Mouse (Mus musculus) heart, postnatal 25 days (tissue): Measurements from ENCODE around the gene Plpp7. TPM values are rescaled to one million over a fixed set of nuclear protein-coding genes. Genes with fewer than 3 reads are reported as not detected.

Experiments used
- DNase-seq: peaks from one replicate; pipeline ENCODE4 v3.0.0; 2022; ENCODE audit warnings: low spot score
- intact Hi-C: fragments of 180-260 bp; cut with DNase I; formaldehyde crosslinking; loops from one replicate; pipeline ENCODE4 v1.15.1; 2025
- total RNA-seq, 2 experiments: library from RNA; stranded (reverse); gene quantifications; 2 replicates each; pipeline ENCODE4 v1.2.3; 2021

Gene Plpp7
- total RNA-seq, 2 experiments from 2014 or later: 31.8 to 33.7 TPM

DNA sequence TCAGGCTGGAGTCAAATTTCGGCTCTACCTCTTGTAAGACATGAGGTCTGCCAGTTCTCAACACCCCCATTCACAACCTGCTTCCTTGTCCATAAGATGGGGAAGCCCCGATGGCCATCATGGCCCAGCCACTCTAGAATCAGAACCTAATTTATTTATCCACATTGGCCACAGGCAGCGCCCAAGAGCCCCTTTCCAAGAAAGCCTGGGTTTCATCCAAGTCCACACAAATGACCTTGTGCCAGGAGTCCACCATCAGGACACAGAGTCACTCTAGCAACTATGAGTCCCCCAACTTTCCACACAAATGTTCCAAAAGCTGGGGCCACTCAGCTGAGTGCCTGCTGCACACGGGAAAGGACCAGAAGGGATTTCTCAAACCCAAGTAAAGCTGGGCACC is 29.3 kb upstream of the Plpp7 start:
- no peak for DNase-seq
- intact Hi-C loops: no loop called here

DNA sequence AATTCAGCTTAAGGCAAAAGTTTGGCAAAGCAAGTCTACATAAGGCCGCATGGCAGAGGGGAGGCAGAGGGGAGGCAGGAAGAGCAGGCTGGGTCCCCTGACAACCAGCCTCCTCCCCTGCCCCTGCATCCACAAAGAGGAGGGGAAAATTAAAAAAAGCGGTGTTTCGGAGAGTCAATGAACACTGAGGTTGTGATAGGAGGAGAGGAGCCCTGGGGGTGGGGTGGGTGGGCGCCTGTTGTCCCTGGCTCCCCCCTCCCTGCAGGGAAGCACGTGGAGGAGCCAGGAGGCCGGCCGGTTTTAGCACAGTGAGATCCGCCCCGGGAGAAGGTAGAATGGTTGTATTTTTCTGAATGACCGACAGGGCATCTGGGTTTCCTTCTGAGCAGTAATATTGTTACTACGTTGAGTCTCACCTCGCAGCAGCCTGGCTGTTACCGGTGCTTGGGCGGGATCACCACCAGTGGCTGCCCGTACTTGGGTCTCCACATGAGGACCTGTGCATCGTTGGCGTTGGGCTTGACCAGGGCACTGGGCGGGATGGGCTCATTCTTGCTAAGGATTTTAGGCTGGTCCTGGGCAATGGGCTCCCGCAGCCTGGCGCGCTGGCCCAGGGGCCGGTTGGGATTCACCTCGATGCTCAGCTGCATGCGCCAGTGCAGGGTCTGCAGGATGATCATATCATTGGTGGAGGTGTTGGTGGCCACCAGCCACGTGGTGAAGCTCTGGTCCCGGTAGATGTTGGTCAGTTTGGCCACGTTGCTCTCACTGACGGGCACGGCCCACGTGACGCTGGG is 26.3 kb upstream of the Plpp7 start:
- intact Hi-C loops: no loop called here
- no peak for DNase-seq

DNA sequence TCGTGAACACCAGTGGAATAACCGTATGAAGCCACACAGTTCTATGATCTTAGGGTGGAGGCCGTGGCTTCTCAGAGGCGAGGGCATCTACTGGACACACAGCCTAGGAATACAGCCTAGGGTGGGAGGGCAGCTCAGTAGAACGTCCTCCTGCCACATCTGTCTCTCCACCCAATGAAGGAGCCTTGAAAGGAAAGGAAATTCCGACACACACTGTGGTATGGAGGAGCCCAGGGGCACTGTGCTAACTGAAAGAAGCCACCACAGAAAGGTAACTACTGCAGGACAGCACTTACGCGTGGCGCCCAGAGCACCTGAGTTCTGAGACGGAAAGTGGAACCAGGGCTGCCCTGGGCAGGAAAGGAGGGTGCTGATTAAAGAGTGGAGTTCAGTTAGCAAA is 24.6 kb upstream of the Plpp7 start:
- intact Hi-C loops: no loop called here
- DNase-seq: no peak

DNA sequence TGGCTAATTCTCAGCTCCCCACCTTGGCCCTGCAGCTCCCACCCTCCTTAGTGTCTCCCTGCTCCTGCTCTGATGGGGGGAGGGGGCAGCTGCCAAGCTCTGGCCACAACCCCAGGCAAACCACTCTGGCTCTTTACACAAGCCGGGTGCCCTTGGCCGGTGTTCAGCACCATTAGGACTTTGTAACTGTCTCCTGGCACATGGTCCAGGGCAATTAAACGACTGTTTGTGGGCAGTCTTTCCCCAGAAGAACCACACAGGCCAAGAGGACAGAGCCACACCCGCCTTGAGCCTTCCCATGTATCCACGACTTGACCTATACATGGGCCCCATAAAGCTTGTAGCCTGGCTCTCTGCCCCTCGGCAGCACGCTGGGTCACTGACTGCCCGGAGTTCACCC is 20.9 kb upstream of the Plpp7 start:
- no peak for DNase-seq
- intact Hi-C loops: no loop called here

DNA sequence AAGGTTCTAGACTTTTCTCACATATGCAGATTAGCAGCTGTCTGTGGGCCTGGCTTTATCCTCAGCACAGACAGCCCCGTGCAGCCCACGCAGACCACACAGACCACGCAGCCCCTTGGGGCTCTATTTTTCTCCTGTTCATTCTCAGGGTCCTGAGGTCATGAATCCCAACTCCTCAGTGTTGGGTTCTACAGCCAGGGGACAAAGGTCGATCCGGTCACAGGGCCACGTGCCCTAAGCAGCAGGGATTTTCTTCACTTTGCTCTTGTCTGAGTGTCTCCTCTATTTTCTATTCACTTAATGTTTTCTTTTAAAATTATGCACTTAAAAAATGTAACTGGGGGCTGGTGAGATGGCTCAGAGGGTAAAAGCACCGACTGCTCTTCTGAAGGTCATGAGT is 20.0 kb upstream of the Plpp7 start:
- intact Hi-C loops: no loop called here
- DNase-seq: no peak

DNA sequence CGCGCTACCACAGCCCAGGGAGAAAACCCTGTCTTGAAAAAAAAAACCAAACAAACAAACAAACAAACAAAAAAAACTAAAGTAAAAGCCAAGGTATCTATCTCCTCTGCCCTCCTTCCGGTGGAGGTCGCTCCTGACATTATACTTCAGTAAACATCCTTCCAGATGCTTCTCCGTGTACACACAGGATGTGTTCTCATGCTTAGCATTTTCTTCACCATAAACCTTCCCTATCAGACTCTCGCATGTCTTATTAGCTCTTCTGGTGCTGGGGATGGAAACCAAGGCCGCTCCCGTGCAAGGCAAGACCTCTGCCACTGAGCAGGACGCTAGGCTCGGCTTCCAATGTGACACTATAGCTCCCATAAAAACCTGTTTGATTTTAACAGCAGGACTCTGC is 17.6 kb upstream of the Plpp7 start:
- DNase-seq: no peak
- intact Hi-C loops: no loop called here

DNA sequence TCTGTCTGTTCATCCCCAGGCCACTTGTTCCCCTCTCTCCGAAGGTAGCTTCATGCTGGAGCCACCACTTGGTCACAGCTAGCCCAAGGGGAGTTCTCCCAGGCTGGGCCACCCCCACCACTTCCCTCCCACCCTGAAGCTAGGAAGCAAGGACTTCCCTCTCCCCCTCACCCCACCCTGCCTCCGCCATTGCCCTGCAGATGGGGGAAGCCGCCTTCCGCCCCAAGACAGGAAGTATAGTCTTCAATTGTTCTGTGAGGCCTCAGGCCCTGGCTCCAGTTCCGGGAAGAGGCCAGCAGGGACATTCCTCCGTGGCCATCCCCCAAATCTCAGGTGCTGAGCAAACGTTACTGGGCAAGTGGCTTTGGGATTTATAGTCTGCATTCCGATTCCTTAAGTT is 16.8 kb upstream of the Plpp7 start:
- peak; percentile 45 for DNase-seq

DNA sequence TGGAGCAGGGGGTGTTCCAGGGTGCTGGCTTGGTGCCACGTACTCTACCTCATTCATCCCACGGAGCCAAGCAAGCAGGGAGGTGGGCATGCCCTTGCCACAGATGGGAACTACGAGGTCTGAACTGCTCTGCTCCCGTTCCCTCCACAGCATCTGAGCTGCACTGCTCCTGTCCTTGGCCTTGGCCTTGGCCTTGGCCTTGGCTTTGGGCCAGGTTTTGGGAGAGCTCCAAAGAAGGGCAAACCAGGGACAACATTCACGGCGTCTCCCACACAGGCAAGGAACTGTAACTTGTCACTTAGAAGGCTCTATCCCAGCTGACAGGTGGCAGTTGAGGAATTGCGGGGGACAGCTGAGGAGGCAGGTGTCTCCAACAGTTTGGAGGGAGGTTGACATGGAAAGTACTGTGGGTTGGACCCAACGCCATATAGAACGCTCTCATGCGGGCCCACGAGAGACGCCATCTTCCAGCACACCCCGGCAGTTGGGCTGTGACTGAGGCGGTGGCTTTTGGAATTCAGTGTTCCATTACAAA is 16.1 kb upstream of the Plpp7 start:
- no peak for DNase-seq
- intact Hi-C loops: no loop called here

More for the DNA sequence above, 16.8 kb upstream of the Plpp7 start:
- intact Hi-C loops: no loop called here

DNA sequence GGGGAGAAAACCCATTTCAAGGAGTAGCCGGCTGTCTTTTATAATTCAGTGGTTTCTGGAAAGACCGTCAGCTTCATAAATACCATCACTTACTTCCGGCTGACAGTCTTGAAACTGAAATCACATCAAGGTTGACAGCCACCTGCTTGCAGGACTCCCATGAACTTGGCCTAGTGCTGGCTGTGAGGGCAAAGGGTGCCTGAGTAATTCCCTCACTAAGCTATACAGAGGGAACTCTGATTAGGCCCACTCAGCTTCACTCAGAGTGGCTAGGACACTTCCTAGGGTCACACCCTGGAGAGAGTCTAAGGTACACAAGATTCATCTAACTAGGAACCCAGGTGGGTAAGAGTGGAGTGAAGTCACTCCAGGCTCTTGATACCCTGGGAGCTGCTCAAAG is 14.6 kb upstream of the Plpp7 start:
- intact Hi-C loops: loop anchor here (5.0 kb wide), 1 partner anchor 38 kb away; no protein-coding TSS in a partner anchor
- DNase-seq: no peak

DNA sequence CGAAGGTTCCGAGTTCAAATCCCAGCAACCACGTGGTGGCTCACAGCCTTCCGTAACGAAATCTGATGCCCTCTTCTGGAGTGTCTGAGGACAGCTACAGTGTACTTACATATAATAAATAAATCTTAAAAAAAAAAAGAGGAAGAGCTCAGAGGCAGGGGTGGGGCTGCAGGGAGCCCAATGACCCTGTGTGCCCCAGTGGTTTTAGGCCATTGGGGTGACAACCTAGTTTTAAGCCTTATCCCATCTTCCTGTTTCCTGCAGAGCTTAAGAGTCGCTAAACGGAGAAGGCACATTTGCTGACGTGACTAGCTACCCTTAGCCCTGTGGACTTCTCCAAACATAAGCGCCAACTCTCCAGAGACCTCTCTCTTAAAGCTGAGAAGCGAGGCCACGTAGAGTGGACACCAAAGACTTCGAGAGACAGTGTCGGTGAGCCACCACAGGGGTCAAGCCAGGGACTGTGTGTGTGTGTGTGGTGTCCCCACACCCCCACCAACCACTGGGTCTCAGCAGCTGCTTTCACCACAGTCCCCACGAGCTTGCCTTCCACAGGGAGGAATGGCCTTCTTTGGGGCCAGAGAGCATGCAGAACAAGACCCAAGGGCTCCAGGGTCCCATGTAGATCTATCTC is 13.9 kb upstream of the Plpp7 start:
- intact Hi-C loops: loop anchor here (5.0 kb wide), 1 partner anchor 39 kb away; no protein-coding TSS in a partner anchor
- DNase-seq: no peak

DNA sequence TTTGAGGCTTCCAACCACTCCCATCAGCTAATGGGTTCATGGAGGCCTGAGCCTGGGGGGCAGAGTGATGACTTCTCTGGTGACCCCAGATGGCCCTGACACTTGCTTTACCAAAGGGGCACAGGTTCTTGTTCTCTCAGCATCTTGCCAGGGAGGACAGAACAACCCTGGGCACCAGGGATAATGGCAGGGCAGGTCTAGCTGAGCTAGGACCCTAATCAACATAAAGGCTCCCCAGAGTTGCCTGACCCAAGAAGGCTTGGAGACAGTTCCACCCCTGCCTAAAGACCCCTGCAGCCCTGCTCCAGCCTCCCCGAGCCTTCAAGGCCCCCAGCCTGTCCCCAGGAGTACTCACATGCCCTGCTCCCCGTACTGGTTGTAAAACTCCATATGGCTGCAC is 13.1 kb upstream of the Plpp7 start:
- intact Hi-C loops: loop anchor here (5.0 kb wide), 1 partner anchor 40 kb away; no protein-coding TSS in a partner anchor
- no peak for DNase-seq

DNA sequence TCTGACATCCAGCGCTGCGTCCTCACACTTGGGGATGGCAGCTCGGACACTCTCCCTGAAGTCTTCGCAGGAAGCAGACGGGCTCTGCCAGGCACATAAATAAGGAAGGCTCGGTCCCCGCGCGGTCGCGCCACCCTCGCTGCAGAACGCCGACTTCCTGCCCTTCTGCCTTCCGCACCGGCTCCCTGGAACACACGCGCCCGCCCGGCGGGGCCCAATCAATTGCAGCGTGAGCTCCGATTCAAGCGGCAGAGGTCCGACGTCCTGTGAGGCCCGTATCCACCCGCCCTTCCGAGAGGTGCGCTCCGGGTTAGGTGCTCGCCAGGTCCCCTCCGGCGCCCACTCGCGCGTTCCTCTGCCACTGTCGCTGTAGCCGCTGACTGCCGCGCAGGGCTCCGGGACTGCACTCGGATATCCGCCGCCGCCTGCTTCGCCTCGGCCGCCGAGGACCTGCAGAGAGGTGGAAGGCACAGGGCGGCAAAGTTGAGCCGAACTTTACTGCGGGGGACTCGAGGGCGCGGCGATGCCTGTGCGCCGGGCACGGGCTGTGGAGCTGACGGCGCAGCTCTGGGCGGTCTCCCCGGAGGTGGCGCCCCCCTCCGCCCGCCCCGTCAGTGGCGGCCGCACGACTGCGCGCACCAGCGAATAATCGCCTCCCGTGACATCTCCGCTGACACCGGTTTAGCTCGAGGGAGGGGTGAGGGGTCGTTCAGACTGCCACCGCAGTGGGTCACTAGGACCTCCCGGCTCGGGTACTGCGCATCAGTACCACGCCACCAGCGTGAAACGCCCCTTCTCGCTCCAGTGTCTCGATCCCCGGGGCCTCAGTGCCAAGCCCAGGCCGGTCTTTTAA is 11.9 kb upstream of the Plpp7 start:
- intact Hi-C loops: loop anchor here (5.0 kb wide), 1 partner anchor 41 kb away; no protein-coding TSS in a partner anchor
- no peak for DNase-seq

DNA sequence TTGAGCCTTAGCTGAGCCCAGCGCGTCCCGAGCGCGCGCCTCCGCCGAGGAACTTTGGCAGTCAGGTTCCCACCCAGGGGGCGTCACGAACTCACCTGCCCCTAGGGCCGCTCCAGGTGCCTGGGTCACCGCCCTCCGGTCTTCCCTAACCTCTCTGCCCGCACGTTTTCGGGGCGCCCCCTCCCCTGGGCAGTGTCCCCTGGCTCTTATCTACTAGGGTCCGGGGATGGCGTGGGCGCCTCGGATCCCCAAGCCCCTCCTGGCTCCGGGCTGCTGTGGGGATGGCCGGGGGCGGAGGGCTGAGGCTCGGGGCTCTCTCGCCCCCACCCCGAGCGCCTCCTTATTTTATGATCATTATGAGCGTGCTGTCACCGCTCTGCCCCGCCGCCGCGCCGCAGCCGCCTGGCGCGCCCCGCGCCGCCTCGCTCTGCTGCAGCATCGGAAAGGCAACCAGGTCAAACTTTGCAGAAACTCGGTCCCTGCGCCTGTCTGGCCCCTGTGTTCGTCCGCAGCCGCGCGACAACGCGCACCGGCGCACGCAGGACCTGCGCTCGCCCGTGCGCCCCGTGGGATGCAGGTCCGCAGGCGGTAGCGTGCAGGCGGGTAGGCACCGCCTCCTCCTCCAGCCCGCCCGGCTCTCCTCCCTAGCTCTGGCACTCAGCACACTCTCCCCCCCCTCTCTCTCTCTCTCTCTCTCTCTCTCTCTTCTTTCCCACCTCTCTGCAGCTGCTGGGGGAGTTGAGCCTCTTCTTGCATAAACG is 11.0 kb upstream of the Plpp7 start, which contains the start of gene Fam78a:
Fam78a (minus strand) TSS at position 747 of the 761 bp plus-strand sequence.
- intact Hi-C loops: loop anchor here (5.0 kb wide), 1 partner anchor 42 kb away; no protein-coding TSS in a partner anchor
- no peak for DNase-seq

DNA sequence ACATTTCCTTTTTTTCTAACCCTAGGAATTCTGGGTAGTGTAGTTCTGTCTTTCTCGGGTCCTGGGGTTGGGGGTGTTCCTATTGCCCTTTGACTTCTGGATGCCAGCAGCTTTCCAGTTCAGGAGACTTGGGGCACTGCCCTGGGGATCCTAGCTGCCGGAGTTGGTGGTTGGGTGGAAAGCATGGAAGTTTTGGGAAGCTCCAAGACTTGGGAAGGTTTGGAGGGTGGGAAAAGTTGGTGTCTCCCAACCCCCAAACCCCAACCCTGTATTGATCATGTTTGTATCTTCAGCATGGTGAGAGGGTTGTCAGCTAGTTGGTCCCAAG is 10.5 kb upstream of the Plpp7 start:
- intact Hi-C loops: loop anchor here (5.0 kb wide), 1 partner anchor 43 kb away; no protein-coding TSS in a partner anchor
- no peak for DNase-seq

DNA sequence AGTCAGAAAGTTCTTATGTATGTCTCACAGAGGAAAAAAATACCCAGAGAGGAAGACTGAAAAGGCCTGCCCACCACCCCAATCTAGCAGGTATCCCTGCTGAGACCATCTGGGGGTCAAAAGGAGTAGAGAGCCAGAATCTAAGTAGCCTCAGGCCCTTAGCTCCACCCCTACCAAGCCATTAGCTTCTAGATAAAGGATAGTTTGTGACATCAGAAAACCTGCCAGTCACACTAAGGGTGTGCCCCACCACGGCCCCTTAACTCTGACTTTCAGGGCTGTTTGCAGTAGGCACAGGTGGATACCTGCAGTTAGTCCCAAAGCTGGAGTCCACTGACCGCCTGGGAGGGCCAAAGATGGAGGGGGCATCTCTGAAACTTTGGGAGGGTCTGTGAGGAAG is 10.1 kb upstream of the Plpp7 start:
- intact Hi-C loops: no loop called here
- DNase-seq: no peak

DNA sequence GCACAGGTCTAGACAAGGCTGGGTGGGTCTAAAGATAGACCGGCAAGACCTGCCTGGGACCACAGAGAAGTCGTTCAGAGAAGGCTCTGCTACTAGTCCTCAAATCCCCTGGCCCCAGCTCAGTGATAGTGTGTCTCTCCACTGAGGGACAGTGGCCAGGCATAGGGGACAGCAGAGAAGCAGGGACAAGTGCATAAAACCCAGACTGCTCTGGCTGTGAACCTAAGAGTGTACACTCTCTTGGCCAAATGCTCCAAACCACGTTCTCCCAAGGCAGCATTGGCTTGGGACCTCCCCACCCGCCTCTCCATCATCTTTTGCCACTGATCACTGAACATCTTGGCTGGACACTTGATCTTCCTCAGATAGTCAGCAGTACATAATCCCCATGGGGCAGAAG is 7.7 kb upstream of the Plpp7 start:
- no peak for DNase-seq
- intact Hi-C loops: loop anchor here (2.0 kb wide), 1 partner anchor 41 kb away; no protein-coding TSS in a partner anchor

DNA sequence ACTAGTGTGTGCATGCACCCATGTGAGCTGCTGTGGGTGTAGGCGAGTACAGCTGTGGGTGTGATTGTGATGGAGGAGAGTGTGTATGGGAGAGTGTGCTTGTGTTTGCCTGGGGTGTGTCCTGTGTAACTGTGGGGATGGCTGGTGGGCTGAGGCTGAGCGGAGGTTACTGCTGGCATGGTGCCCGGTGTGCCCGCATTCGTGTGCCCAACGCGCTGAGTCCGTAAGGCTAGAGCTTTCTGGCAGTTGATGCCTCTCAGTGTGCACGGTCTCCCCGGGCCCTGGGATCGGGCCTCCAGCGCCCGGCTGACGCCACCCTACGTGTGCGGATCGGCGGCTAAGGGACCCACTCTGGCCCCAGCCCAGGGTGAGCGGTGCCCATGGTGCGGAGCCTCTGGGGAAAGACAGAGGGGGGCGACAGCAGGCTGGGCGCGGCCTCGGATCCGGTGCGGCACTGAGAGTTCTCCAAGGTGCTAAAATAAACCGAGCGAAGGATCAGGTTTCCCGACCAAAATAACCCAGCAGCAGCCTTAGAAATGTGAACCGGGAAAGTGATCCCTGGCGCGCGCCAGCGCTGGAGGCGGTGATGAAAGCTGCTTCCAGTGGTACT is 6.9 kb upstream of the Plpp7 start:
- intact Hi-C loops: loop anchor here (2.0 kb wide), 1 partner anchor 40 kb away; no protein-coding TSS in a partner anchor

DNA sequence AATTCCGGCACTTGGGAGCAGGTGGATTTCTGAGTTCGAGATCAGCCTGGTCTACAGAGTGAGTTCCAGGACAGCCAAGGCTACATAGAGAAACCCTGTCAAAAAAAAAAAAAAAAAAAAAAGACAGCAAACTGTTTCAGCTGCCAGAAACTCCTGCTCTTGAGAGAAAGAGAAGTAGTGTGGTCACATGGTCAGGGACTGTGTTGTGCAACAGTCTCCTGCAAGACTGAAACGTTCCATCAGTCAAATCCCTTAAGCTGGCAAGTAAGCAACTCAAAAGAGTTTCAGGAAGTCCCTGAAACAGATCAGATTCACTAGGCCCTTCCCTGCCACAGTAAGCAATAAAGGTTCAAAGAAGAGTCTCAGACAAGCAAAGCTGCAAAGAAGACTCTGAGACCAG is 5.7 kb upstream of the Plpp7 start:
- DNase-seq: no peak
- intact Hi-C loops: loop anchor here (2.0 kb wide), 1 partner anchor 39 kb away; no protein-coding TSS in a partner anchor

More for the DNA sequence above, 6.9 kb upstream of the Plpp7 start:
- no peak for DNase-seq

DNA sequence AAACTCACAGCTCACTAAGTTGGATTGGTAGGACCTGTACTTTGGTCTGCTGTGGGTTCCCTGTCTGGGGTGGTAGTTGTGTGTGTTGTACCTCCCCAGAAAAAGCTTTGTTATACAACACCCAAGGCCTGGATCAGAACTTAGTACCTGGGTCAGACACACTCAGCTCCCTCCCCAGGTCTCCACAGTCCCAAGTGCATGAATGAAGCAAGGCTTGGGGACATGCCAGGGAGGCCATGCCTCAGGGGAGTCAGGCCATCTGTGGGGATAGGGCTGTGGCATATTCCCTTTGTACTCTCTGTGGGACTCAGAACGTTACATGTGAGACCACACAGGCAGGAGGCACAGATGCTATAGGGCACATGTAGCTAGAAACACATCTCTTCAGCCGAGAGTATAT is 5.2 kb upstream of the Plpp7 start:
- DNase-seq: no peak
- intact Hi-C loops: no loop called here
